Mouse (Mus musculus) lung, postnatal 4 days (tissue): ENCODE measurements at regions not wholly inside any gene's neighbourhood (a gene's known extent, or its start where the extent isn't known, plus 50 kb on each side); places are given as distances from the start of the nearest gene placed in this dataset.

Experiments used
- DNase-seq, 2 experiments: peaks; one replicate each; pipeline ENCODE4 v3.0.0; 2021

DNA sequence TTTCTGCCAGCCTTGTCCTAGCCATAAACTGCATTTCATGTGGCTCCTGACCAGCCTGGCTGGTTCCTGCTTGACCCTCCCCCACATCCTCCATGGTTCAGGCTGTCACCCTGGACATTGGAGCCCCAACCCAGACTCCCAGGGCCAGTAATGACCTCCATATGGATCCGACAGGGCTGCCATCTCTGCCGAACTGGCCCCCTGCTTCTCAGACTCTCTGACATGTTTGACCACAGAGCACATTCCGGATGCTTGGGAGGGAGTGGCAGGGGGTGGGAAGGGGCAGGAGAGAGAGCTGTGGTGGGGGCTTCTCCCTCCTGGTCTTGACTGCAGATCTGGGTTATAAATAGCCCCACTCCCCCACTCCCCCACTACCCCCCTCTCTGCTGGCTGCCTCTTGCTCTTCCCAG, 59.0 kb upstream of the Actrt2 start:
- peak in 1 of 2 experiments; percentile 9 for DNase-seq

DNA sequence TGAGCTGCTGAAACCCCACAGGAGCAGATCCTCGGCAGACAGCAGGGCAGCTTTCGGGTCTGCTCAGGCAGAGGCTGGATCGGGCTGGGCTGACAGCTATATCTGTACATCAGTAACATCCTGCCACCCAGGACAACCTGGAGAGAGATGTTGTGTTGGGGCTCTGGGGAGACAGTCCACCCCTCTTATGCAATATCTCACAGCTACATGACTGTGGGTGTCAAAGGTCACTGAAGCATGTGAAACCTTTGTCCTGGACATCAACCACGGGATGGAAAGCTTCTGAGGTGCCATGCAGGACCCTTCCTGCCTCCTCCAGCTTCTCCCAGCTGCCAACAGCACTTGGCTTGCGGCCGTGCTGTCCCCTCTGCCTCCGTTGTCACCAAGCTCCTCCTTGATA, 60.3 kb upstream of the Actrt2 start:
- DNase-seq: peak in 1 of 2 experiments; percentile 11

DNA sequence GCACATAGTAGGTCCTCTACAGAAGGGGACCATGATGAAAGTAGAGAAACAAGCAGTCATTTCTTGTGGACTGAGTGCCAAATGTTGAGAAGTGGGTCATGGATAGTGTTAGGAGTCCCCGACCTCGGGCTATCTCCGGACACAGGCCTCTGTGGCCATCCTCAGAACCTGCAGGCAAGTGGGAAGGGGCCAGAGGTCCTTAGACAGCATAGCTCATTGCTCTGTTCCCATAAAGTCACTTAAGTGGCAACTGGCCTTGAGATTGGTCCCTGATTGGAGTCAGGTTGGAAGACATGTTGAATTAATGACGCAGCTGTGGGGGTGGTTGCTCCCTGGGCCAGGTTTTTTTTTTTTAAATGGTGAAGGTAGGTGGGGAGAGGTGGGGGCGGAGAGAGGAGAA, 63.0 kb upstream of the Actrt2 start:
- DNase-seq: peak in 1 of 2 experiments; percentile 9

GRCm38 (mm10) chr4:154731345-154731744, 63.7 kb upstream of the Actrt2 start:
- peak in 1 of 2 experiments; percentile 15 for DNase-seq

- DNase-seq: peak in 1 of 2 experiments; percentile 17
Measured at GRCm38 (mm10) chr4:154736071-154736470, 68.4 kb upstream of the Actrt2 start.

DNA sequence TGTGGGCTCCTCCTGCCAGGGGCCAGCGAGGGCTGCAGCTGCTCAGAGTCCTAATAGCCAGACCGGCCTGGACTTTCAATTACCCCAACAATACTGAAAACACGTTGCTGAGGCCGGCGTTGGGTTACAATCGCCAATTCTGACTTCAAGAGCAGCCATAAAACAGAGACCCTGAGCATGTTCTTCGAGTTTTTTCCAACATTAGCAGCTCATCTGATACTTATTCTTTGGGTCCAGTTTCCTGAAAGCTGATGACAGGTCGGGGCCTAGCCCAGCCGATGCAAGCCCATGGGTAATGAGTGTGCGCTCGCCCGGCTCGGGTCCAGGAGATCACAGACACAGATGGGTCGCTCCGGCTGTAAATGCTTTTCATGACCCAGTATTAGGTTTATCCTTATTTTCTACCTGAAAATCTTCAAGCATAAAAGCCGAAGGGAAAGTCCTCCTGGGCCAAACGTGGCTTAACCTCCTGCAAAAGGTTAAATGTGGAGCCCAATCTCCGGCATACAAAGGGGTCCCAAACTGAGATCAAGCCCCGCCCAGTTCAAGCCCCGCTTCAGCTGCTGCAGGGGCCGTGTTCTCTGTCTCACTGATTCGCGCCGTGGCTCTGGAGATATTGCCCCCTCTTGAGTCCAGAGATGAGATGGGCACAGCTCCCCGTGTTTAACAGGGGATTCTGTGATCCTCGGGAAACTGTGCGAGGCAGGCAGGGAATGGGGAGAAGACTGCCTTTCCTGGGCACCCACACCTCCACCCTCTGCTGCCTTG, 73.6 kb upstream of the Actrt2 start:
- DNase-seq: peak in 1 of 2 experiments; percentile 15

DNA sequence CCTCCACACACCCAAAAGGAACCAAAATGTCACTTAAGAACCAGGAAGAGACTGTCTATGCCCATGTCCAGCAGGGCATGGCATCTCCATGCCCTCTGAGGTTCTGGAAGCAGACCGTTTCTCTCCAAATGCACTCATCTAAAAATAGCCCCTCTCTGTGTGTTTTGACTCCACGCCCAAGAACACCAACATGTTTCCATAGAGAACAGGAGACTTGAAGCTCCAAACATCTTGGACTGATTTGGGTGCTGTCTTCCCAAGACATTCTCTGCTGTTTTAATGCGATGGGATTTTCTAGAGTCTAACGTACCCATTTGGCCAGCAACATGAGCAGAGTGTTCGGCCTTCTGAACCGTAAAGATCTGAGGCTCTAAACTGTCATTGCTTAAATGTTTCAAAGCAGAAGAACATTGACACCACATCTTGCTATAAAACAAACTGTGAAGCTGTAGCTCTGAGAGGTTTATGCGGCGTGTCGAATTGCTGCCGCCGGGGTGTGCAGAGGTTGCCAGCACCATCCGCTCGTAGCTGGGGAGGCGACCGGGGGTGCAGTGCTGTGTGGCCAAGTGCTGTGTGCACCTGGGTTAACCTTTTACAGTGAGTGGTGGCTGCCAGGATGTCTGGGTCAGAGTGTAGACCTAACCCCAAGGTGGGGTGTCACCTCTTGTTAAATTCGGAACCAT, 78.8 kb upstream of the Actrt2 start:
- no peak for DNase-seq

DNA sequence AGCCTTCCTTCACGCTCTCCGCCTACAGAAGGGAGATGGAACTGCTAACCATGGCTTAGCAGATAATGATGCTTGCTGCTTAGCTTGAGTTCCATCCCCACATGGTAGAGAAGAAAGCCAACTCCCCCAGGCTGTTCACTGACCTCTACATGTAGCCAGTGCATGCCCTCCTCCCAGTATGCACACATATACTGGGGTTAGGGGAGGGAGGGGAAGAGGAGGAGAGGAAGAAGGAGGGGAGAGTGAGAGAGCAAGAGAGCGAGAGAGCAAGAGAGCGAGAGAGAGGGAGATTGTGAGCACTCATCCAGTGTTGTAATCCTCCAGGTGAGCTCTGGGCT, 79.3 kb upstream of the Actrt2 start:
- DNase-seq: no peak

DNA sequence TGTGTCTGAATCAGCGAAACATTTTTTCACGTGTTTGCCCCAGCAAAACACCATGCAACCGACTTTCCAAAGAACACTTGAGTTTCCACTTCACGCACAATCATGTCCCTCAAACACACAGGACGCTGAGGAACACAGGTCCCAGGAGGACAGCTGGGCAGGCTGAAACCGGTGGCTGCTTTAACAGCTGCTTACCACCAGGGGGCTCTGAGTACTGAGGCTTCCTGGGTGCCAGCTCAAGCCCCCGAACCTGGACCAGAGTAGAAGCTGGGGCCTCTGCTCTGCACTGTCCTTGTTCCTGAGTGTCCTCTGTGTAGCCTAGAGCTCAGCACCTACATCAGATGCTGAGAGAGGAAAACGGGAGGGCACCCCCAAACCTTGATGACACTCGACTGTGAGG, 81.5 kb upstream of the Actrt2 start:
- peak in 1 of 2 experiments; percentile 45 for DNase-seq

- no peak for DNase-seq
Measured at GRCm38 (mm10) chr4:154749996-154750395, 82.3 kb upstream of the Actrt2 start.

GRCm38 (mm10) chr4:154750440-154751107, 82.9 kb upstream of the Actrt2 start:
- no peak for DNase-seq

GRCm38 (mm10) chr4:154754445-154754844, 82.8 kb upstream of the Ttc34 start:
- no peak for DNase-seq

DNA sequence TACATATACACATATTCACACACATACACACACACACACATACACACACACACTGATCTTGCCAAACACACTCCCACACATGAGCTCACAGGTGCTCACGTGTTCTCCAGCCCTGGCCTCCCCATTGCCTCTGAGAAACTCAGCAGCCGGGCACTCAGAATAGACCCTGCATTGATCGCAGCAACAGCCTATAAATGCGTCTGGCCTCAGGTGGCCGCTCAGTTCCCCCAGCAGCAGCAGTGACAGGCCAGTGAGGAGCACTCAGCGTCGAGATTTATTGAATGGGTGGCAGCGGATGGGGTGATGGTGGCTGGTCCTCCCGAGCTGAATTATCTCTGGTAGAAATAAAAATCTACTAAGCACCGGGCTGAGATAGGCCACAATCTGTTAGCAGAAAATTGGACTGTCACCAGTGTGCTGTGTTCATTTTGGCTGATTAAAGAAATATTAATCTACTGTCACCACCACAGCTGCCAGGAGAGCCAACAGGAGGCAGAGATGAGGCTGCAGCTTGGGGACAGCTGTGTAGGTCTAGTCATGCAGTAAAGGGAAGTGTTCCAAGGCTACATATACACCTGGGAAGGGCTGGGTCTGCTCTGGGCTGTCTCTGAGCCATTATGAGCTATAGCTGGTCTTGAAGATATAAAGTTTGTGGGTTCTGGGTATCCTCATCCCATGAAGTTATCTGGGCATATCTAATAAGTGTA, 80.4 kb upstream of the Ttc34 start:
- no peak for DNase-seq

- DNase-seq: no peak
Measured at GRCm38 (mm10) chr4:154759881-154760280, 77.4 kb upstream of the Ttc34 start.

GRCm38 (mm10) chr4:154764238-154764637, 73.0 kb upstream of the Ttc34 start:
- no peak for DNase-seq

GRCm38 (mm10) chr4:154766158-154766557, 71.1 kb upstream of the Ttc34 start:
- no peak for DNase-seq

- no peak for DNase-seq
Measured at GRCm38 (mm10) chr4:154771330-154772076, 65.8 kb upstream of the Ttc34 start.

DNA sequence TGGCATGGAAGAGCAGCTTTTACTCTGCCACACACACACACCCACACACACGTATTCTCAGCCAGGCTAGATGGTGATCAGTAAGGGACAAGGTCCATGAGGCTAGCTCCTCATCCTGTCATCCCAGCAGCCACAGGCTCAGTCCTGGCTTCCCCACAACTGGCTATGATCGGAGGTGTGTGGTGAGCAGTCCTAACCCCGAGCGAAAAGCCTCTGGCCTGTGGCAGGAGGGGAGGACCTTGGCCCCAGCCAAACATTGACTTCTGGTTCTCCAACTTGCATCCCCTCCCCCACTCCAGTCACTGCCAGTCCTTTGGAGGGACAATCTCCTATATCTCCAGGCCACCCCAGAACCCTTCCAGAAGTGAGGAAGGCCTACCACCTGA, 65.2 kb upstream of the Ttc34 start:
- no peak for DNase-seq

- DNase-seq: no peak
Measured at GRCm38 (mm10) chr4:154773830-154774229, 63.4 kb upstream of the Ttc34 start.

GRCm38 (mm10) chr4:154774332-154774731, 62.9 kb upstream of the Ttc34 start:
- DNase-seq: no peak

- DNase-seq: no peak
Measured at GRCm38 (mm10) chr4:154778818-154779217, 58.4 kb upstream of the Ttc34 start.

DNA sequence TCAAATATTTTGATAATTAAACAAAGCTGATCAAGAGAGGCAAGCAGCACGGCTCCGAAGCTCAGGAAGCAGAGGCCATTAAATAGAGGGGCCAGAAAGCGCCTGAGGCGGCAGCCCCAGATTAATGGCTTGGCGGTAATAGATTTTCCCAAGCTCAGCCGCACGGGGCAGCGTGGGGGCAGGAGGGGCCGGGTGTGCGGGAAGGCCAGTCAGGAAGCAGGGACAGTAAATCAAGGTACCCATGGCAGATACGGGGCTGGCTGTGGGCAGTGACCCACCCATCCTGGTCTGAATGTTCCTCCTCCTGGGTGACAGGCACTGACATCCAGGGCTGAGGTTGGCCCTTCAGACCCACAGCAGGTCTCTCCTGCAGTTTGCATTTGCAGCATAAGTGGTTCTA, 55.9 kb upstream of the Ttc34 start:
- DNase-seq: no peak

DNA sequence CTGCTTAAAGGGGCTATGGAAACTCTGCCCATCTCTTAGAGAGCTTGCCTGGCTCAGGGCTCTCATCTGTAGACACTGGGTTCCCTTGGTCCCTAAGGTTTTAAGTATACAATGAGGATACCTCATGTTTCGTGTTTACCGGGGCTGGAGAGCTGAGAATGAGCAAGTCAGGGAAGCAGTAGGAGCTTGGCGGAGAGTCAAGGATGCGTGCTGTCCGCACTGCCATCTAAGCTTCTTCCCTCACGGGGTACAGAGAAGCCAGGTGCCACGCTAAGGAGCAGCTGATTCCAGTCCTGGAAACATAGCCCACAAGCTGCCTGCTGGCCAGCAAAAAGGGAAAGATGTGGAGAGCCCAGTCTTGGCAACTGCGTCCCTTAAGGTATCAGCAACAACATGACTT, 55.0 kb upstream of the Ttc34 start:
- no peak for DNase-seq
